Mouse (Mus musculus) urinary bladder, postnatal 14 days (tissue): Measurements from ENCODE around the gene Ankrd27.
"Not testable (repeated sequence)": the region's sequence is repeated elsewhere in the genome, so short reads cannot be mapped to it uniquely, and the experiment has no call there.

Experiments
- DNase-seq: peaks from one replicate; pipeline ENCODE4 v3.0.0; 2021; ENCODE audit warnings: low spot score

Ankrd27 gene

DNA sequence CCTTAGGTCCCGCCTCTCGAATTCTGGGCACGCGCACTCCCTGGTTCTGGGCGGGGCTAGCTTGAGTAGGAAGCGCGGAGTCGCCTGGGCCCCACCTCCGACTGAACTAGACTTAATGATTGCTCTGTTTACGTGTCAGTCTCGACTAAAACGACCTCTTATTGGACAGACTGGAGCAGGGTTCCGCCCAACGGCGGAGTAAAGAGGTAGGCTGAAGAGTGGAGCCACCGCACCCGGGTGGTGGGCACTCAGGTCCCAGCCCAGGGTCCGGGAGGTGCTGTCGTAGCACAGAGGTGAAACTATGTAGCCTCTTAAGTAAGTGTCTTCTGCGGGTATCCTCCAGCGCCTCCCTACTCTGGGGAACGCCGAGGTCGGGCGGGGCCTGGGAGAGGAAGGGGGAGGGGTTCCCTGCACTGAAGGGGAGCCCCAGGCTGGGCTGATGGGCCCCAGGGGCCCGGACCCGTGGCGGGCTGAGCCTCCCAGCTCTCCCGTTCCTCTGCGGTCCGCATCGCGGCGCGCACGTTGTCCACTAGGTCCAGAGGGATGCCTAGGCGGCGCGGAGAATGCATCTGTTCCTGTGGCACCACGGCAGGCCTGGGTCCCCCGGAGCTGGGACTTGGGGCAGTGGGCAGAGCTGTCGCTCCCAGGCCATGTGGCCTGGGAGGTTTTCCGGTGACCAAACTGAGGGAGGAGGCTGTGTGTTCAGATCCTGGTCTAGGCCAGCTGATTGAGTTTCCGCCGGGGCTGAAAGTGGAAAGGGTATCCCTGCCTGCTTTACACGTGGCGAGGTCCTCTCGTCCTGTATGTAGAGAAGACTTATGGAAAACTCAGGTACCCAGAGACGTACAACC, at the start of gene Ankrd27:
Ankrd27 (plus strand) TSS at position 190 of the 851 bp plus-strand sequence.
- DNase-seq: peak; percentile 94

DNA sequence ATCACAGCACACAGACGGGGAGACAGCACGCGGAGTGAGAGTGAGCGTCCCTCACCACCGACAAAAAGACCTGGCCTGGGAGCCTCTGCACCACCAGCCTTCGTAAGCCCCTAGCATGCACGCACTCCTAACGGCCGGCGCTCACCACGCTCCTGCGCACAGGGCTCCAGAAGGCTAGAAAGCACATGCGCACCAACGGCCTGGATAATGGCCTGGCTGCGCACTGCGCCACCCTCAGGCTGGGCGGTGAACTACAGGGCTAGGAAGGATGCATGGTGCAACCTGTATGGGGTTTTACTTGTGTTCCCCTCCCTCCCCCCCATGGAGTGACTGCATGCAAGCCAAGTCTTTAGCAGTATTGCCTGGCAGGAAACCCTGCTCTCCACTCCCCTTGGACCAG, 48.5 kb upstream of the Ankrd27 start, which contains the start of gene Tdrd12:
Tdrd12 (minus strand) TSS at position 184 of the 400 bp plus-strand sequence.
- DNase-seq: no peak

- peak; percentile 65 for DNase-seq
Measured at GRCm38 (mm10) chr7:35545881-35546280, 40.2 kb upstream of the Ankrd27 start.

GRCm38 (mm10) chr7:35553751-35554604, 32.1 kb upstream of the Ankrd27 start:
- peak; percentile 29 for DNase-seq

GRCm38 (mm10) chr7:35554605-35555175, 31.4 kb upstream of the Ankrd27 start:
- DNase-seq: no peak

- DNase-seq: peak; percentile 86
Measured at GRCm38 (mm10) chr7:35555224-35556204, 30.5 kb upstream of the Ankrd27 start.

DNA sequence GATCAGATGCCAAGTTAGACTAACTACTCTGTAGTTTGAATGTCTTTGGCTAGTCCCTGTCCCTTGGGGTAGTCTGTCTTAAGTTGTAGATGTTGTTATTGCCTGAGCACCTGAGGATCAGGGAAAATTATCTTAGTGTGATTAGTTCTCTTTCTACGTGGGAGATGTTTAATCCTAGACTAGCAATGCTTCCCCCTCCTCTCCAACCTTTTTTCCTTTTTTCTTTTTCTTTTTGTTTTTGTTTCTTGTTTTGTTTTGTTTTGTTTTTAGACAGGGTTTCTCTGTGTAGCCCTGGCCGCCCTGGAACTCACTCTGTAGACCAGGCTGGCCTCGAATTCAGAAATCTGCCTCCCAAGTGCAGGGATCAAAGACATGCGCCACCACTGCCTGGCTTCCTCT, 29.8 kb upstream of the Ankrd27 start, which contains the start of gene Nudt19:
Nudt19 (minus strand) TSS at position 100 of the 399 bp plus-strand sequence.
- no peak for DNase-seq

- DNase-seq: no peak
Measured at GRCm38 (mm10) chr7:35556905-35557304, 29.1 kb upstream of the Ankrd27 start.

DNA sequence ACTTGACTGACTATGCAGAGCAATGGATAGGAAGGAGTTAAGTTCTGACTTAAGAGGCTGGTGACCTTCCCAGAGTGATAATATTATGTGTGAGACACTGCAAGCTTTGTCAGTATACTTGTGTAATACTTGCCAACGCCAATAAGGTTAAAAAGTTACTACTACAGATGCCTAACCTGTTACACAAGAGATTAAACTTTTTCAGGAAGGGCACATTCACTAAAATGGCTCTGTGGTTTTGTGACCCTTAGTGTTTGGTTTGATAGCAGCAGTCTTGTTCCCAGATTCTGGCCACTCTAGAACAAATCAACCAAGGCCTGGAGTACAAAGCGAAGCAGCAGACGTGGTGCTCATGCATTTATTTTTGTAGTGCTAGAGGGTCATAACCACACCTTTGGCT, 28.5 kb upstream of the Ankrd27 start:
- no peak for DNase-seq

- DNase-seq: no peak
Measured at GRCm38 (mm10) chr7:35558681-35559080, 27.4 kb upstream of the Ankrd27 start.

GRCm38 (mm10) chr7:35559838-35560237, 26.2 kb upstream of the Ankrd27 start:
- DNase-seq: no peak

DNA sequence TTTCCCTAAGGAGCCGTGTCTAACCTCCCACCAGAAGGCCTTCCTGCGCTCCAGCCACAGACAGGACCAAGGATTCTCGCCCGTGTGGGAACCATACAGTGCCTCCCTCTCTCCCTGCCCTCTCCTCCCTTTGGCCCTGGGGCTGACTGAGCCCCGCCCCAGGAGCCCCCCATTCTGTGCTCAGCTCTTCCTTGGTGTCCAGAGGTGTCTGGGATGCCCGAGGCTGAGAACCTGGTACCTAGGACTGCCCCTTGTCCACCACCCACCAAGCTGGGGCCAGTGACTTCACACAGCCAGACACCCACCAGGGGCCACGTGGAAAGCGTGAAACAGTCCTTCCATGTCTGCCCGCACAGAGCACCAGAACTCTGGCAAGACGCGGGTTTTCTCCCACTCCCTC, 23.0 kb upstream of the Ankrd27 start:
- no peak for DNase-seq

- DNase-seq: no peak
Measured at GRCm38 (mm10) chr7:35564067-35564865, 21.8 kb upstream of the Ankrd27 start.

GRCm38 (mm10) chr7:35564872-35565271, 21.2 kb upstream of the Ankrd27 start:
- not testable (repeated sequence) for DNase-seq

- DNase-seq: not testable (repeated sequence)
Measured at GRCm38 (mm10) chr7:35565965-35566364, 20.1 kb upstream of the Ankrd27 start.

DNA sequence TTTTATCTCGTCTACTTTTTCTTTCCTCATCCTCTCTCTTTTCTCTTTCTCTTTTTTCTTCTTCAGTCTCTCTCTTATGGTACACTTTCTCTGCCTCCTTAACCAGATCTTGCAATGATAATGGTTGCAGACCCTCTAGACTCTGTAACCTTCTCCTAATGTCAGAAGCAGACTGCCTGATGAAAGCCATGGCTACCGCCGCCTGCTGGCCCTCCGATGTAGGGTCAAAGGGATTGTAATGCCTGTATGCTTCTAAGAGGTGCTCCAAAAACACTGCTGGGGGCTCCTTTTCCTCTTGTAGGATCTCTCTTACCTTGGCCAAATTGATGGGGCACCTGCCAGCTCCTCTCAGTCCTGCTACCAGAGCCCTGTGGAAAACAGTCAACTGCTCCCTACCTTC, 16.3 kb upstream of the Ankrd27 start:
- not testable (repeated sequence) for DNase-seq

- not testable (repeated sequence) for DNase-seq
Measured at GRCm38 (mm10) chr7:35570883-35571282, 15.2 kb upstream of the Ankrd27 start.

DNA sequence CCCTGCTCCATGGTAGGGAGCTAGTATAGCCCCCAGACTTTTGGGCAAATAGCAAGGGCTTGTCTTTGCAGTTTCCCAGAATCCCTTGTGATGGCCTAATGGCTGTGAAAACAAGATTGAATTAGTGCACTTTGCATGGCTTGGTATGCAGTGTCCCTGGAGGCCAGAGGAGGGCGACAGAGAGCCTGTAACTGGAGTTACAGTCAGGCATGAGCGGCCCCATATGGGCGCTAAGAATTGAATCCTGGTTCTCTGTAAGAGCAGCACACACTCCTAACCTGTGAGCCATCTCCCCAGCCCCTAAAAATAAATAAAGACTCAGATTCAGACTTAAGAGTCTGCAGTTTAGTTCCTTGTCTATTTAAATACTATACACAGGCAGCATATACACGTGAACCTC, 6.2 kb upstream of the Ankrd27 start:
- peak; percentile 44 for DNase-seq

GRCm38 (mm10) chr7:35582719-35583118, 3.3 kb upstream of the Ankrd27 start:
- no peak for DNase-seq

DNA sequence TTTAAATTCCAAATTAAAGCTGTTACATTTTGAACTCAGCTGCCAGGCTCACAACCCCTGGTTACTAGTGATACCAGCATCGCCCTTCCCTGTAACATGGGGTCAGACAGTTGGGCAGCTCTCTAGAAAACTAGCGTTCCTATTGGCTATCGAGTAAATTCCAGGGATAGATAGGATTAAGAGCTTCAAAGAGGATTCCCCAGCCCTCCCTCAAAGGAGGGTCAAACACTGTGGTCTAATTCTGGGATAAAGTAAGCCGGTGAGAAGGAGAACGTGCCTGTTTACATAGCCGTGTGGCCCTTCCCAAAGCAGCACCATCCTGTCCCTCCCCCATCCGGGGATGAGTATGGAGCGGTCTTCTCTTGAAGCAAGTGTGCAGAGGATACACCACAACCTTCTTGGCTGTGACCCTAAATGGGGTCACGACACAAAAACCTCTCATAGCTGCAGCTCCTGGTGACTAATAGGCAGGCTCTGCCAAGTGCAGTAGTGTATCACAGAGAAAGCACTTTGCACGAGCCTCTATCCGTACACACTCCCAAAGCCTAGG, 2.5 kb upstream of the Ankrd27 start:
- DNase-seq: no peak
